In the genomic region with DNA sequence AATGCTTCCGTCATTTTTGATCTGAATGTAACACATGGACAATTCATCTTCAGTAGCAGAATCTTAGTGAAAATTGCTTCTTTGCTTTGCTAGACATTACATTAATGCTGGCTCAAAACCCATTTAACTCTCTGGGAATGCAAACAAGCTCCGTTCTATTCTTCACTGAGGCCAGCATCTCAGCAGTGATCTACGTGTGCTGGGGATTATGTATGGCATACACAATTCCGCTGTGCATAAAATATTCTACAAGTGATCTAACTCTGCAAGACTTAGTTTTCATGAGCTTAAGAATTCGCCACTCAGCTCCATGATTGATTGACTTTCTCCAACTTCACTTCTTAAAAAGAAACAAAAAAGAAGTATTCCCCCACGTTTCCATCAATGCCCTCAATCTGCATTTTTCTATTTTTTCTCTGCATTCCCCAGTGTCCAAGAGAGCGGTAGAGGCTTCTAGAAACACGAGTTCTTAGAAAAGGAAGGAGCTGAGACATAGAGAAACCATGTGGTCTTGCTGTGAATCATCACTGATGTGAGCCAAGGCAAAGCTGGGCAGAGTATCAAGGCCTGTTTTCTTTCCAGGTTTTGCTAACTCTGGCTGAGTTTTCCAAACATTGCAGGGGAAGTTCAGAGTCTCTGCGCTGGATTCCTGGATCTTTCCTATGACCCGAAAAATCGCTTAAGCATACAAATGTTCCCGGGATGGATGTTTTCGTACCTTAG, we compare ENCODE assay signal across 7 mouse cellular contexts. TPM values are rescaled to one million over a fixed set of nuclear protein-coding genes. Genes with fewer than 3 reads are reported as not detected.
DNase-seq lines count a peak whose midpoint lies in the region; ATAC-seq and TF ChIP-seq lines count a peak whose summit lies in the region.

No protein-coding gene starts in this region.

- peak overlapping the region; percentile 59 for H3K27ac ChIP-seq in intestine, embryonic 15.5 days

- H3K4me2 ChIP-seq in intestine, embryonic 15.5 days (replicated peaks), result no peak overlapping the region

- peak; percentile 44 to 92 for DNase-seq in adrenal gland, adult (ENCODE audit: inconsistent age in 2 of 2, low spot score in 1 of 2)
- peak; percentile 86 for DNase-seq in brain, embryonic 14.5 days (ENCODE audit: low read depth)
- peak; percentile 29 for DNase-seq in frontal cortex, postnatal 14 days (ENCODE audit: low spot score in 2 of 2)
- peak; percentile 14 to 73 for DNase-seq in left cerebral cortex, adult 8-10 months (ENCODE audit: low spot score in 2 of 2)
- DNase-seq in right cerebral cortex, adult 18-20 months, result peak; percentile 83

- no peaks in the 10 kb centered on the region for H3K36me3 ChIP-seq in intestine, embryonic 15.5 days

- no peak overlapping the region for H3K9ac ChIP-seq in intestine, embryonic 15.5 days

- TF ChIP-seq POLR2A in brain, embryonic 14.5 days (IDR thresholded peaks at IDR 0.05; ENCODE audit: borderline replicate concordance, extremely low read depth, insufficient read depth, insufficient read length, poor library complexity, severe bottlenecking), result no peak

- H3K4me1 ChIP-seq in intestine, embryonic 15.5 days (replicated peaks), result no peaks in the 10 kb centered on the region

- 48% methylated on average over 13 of the region's 13 CpGs for WGBS in intestine, embryonic 15.5 days

- peak; percentile 78 for ATAC-seq in intestine, embryonic 15.5 days
- ATAC-seq in CD4-positive, CD25-positive, alpha-beta regulatory T cell, adult 4 months, result no peak

- no peak overlapping the region for H3K4me3 ChIP-seq in intestine, embryonic 15.5 days (replicated peaks)

- H3K27me3 ChIP-seq in intestine, embryonic 15.5 days (replicated peaks), result no peaks in the 10 kb centered on the region

- TF ChIP-seq CTCF in brain, embryonic 14.5 days (IDR thresholded peaks at IDR 0.05; ENCODE audit: borderline replicate concordance, extremely low read depth, insufficient read depth, insufficient read length), result no peak

- H3K9me3 ChIP-seq in intestine, embryonic 15.5 days, result no peaks in the 10 kb centered on the region

RNA-seq across cellular contexts. Expression of gene Cabcoco1, which starts 16.6 kb away (rescaled TPM):
- polyA plus RNA-seq in brain, embryonic 14.5 days (2012; rRNA removed), result 0.29 and 0.82 TPM in 2 replicates
- 5.6 and 7.4 TPM in 2 replicates for polyA plus RNA-seq in intestine, embryonic 15.5 days (2015; fragmentation: Nextera tagmentation; extraction: Ambion mirVana)
- 1 to 10 TPM; 1.8 to 3.5 (median 2.9) TPM for total RNA-seq in left cerebral cortex, adult 8-10 months (2022)
- polyA plus RNA-seq in CD4-positive, CD25-positive, alpha-beta regulatory T cell, adult 4 months (2017; shearing (Covaris generic)), result 1 to 10 TPM; 2.0 to 3.4 TPM

Comparison
In these comparisons a context has a peak if more than half of its experiments do, and no peak if none do; other contexts are left out.
1. DNase-seq: peak in every context shown above with its lines; median percentile 86 in brain, embryonic 14.5 days; 83 in right cerebral cortex, adult 18-20 months; 68 in adrenal gland, adult; 44 in left cerebral cortex, adult 8-10 months; 29 in frontal cortex, postnatal 14 days.